Mouse (Mus musculus): ENCODE data around the gene Ruvbl2.
"Not testable (repeated sequence)": the region's sequence is repeated elsewhere in the genome, so short reads cannot be mapped to it uniquely, and the experiment has no call there.

DNA sequence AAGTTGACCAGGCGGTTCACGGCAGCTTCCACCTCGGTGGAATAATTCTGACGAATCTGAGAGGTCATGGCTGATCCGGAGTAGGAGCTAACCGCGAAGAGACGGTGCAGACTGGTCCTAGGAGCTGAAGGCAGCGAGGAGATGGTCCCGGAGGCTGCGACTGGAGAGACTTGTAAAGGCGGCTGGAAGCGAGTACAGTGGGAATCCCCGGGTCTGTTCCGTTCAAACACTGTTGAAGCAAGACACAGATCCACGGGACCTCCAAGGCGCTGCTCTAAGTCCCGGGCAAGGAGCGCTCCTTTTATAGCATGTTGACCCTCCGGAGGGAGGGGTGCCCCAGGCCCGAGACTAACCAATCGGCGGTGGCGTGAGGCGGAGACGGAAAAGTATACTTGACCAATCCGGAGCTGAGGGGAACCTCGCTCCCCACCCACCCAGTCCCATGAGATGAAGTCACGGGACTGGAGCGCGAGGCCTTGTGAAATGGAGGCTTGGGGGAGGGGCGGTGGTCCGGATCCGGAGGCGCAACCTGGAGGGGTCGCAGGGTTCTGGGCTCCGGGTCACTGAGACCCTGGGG, 21.8 kb upstream of the Ruvbl2 start, which contains the start of gene Ftl1:
- TF ChIP-seq CTCF (conservative IDR thresholded peaks at IDR 0.05; ENCODE audit: insufficient read depth, insufficient read length, low read depth, low read length): not testable (repeated sequence)
- TF ChIP-seq POLR2A (IDR thresholded peaks at IDR 0.05; ENCODE audit: low read depth, low read length): peak; percentile 89

Data from kidney, adult 2 months (tissue).